Mouse (Mus musculus): ENCODE measurements around the gene Cldn2.

GRCm38 (mm10) chrX:139778886-139779285, 21.7 kb upstream of the Cldn2 start:
- TF ChIP-seq CTCF (IDR thresholded peaks at IDR 0.05; ENCODE audit: borderline replicate concordance, insufficient read depth, low read depth, low read length) (no peak), POLR2A (IDR thresholded peaks at IDR 0.05; ENCODE audit: borderline replicate concordance, insufficient read depth, low read length) (no peak)
